Mouse (Mus musculus) urinary bladder, postnatal 4 days (tissue): ENCODE data around the gene Cacna1c.
A peak's percentile ranks its signal among the peaks of the same experiment; 100 is the strongest.
"Not testable (repeated sequence)": the region's sequence is repeated elsewhere in the genome, so short reads cannot be mapped to it uniquely, and the experiment has no call there.

ENCODE experiments used
- DNase-seq, 2 experiments: peaks; one replicate each; pipeline ENCODE4 v3.0.0; 2021 to 2022; ENCODE audit warnings: low spot score in 2 of 2

The Cacna1c gene

GRCm38 (mm10) chr6:118594833-118595680, 601.2 kb downstream of the Cacna1c start:
- no peak for DNase-seq

GRCm38 (mm10) chr6:118594070-118594469, 602.1 kb downstream of the Cacna1c start:
- no peak for DNase-seq

DNA sequence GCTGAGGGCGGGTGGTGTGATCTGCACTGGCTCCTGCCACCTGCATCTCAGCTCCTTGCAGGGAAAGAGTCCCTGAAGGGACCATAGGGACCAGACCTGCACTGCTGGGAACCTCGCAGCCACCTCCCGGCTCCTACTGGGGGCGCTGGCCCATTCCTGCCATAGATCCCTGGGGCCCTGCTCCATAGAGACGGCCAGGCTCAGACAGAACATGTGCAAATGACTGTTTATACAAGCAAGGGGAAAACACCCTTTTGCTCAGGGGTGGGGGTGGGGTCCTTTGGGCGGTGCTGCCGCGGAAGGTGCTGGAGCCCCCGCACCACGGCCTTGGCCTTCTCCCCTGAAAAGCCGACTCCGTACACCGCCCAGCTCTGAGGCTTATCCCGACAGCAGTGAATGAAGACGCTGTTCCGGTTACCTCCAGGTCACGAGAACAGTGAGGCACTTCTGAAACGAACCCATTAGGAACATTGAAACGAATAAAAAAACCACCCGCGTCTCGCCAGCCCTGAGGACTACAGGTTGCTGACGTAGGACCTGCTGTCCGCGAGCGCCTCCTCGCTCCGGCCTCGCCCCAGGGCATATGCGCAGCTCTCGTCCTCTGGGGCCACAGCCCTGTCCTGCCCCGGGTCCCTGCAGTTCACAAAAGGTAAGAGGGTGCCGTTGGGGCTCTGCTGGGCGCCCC, 602.7 kb downstream of the Cacna1c start:
- no peak for DNase-seq

GRCm38 (mm10) chr6:118592662-118593376, 603.4 kb downstream of the Cacna1c start:
- DNase-seq: no peak

DNA sequence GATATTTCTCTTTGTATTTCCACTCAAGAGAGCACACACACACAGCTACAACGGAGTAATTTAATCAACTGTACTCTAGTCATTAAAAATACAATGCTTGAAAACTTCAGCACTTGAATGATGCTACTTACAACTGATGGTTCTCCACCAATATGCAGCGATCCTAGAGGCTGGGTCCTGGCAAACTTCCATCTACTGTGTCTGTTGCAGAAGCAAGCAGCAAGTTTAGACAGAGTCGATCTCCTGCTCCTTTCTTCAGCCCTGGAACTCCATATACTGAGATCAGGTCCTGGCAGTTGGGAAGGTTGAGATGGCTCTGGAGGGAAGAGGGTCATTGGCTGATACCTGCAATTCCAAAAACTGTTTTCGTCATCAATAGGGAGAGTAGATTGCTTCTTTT, 617.5 kb downstream of the Cacna1c start:
- DNase-seq: not testable (repeated sequence)

- peak in 1 of 2 experiments; percentile 12 for DNase-seq
Observed at GRCm38 (mm10) chr6:118574351-118574750, 621.9 kb downstream of the Cacna1c start.

GRCm38 (mm10) chr6:118567816-118568215, 628.4 kb downstream of the Cacna1c start:
- no peak for DNase-seq

GRCm38 (mm10) chr6:118561745-118562609, 634.2 kb downstream of the Cacna1c start, which contains the start of gene Ankrd26:
Ankrd26 (minus strand) TSS chr6:118562226.
- peak; percentile 88 to 90 for DNase-seq

- no peak for DNase-seq
Observed at GRCm38 (mm10) chr6:118561225-118561624, 635.0 kb downstream of the Cacna1c start.

DNA sequence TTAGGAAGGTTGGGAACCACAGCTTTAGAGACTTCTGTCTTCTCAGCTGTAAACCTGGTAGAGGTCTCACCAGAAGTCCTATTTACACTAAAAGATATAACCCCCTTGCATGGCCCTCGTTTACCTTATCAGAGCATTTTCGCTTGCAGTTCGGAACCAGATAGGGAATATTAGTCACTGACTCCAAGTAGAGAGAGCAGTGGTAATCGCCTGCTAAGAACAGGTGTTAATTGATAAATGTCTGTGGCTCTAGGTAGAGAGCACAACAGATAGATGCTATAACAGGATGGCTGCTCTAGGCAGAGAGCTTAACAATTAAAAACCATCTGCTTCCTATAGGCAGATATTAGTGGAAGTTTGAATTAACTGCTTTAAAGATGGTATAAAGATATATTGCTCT, 657.6 kb downstream of the Cacna1c start:
- no peak for DNase-seq
